Mouse (Mus musculus) heart, embryonic 14.5 days (tissue): ENCODE results near the gene Trak1. TPM values are rescaled to one million over a fixed set of nuclear protein-coding genes. Genes with fewer than 3 reads are reported as not detected.
A peak's percentile ranks its signal among the peaks of the same experiment; 100 is the strongest.

Experiments used
- ATAC-seq: fragments of 200-750 bp; cut with Nextera tagmentation; 2 replicates; pipeline ENCODE4 v1.8.0; 2017; ENCODE audit warnings: low read depth, moderate TSS enrichment; ENCODE audit not compliant: insufficient number of reproducible peaks, insufficient read depth, low FRiP score
- H3K27ac ChIP-seq, 2 experiments: fragments of 200-500 bp in 1 of 2; fragments of 300-500 bp in 1 of 2; sonication (generic) in 1 of 2; replicated peaks in 1 of 2; 2 replicates each; pipeline ENCODE4 v1.5.1; 2012 to 2014; ENCODE audit warnings: low read depth in 2 of 2, low read length in 2 of 2, control low read depth in 1 of 2, mild to moderate bottlenecking in 1 of 2, mixed read lengths in 1 of 2; ENCODE audit not compliant: control insufficient read depth in 1 of 2, insufficient read depth in 1 of 2
- H3K27me3 ChIP-seq: fragments of 300-500 bp; sonication (generic); 2 replicates; pipeline ENCODE4 v1.6.1; 2014; ENCODE audit warnings: mild to moderate bottlenecking, low read length, control low read depth; ENCODE audit not compliant: control insufficient read depth, insufficient read depth
- H3K36me3 ChIP-seq: fragments of 300-500 bp; sonication (generic); 2 replicates; pipeline ENCODE4 v1.6.1; 2014; ENCODE audit warnings: mild to moderate bottlenecking, control low read depth, low read length, mixed read lengths; ENCODE audit not compliant: control insufficient read depth, insufficient read depth
- H3K4me1 ChIP-seq, 2 experiments: fragments of 200-500 bp in 1 of 2; fragments of 300-500 bp in 1 of 2; sonication (generic) in 1 of 2; 2 replicates each; pipeline ENCODE4 v1.6.1; 2012 to 2014; ENCODE audit warnings: low read length in 2 of 2, control low read depth in 1 of 2, mixed read lengths in 1 of 2; ENCODE audit not compliant: control insufficient read depth in 2 of 2, insufficient read depth in 2 of 2
- H3K4me2 ChIP-seq: fragments of 300-500 bp; sonication (generic); 2 replicates; pipeline ENCODE4 v1.6.1; 2014; ENCODE audit warnings: mild to moderate bottlenecking, low read length
- H3K4me3 ChIP-seq, 2 experiments: fragments of 200-500 bp in 1 of 2; fragments of 300-500 bp in 1 of 2; sonication (generic) in 1 of 2; 2 replicates each; pipeline ENCODE4 v1.5.1; 2012 to 2014; ENCODE audit warnings: low read length in 2 of 2, mild to moderate bottlenecking in 2 of 2, control low read depth in 1 of 2, low read depth in 1 of 2, moderate library complexity in 1 of 2; ENCODE audit not compliant: control insufficient read depth in 1 of 2, insufficient read depth in 1 of 2
- H3K9ac ChIP-seq: fragments of 300-500 bp; sonication (generic); 2 replicates; pipeline ENCODE4 v1.6.1; 2014; ENCODE audit warnings: mild to moderate bottlenecking, low read length
- H3K9me3 ChIP-seq: fragments of 300-500 bp; sonication (generic); 2 replicates; pipeline ENCODE4 v1.6.1; 2016; ENCODE audit warnings: low read length, control low read depth; ENCODE audit not compliant: control insufficient read depth
- WGBS: fragments of 180-500 bp; shearing (Covaris S2); extraction: QIAGEN DNeasy Blood & Tissue Kit; methylation state at CpG from one replicate; pipeline ENCODE4 v1.1.7; 2014; 5-methylcytosine and 5-hydroxymethylcytosine counted together
- polyA plus RNA-seq: library from polyadenylated mRNA; unstranded; fragments of >200 nt; fragmentation: Nextera tagmentation; extraction: Ambion mirVana; gene quantifications from 2 replicates; pipeline ENCODE4 v1.2.1, GENCODE M21; 2014

The Trak1 gene
- polyA plus RNA-seq, 1 experiment from 2014 or later = 41.3 TPM

DNA sequence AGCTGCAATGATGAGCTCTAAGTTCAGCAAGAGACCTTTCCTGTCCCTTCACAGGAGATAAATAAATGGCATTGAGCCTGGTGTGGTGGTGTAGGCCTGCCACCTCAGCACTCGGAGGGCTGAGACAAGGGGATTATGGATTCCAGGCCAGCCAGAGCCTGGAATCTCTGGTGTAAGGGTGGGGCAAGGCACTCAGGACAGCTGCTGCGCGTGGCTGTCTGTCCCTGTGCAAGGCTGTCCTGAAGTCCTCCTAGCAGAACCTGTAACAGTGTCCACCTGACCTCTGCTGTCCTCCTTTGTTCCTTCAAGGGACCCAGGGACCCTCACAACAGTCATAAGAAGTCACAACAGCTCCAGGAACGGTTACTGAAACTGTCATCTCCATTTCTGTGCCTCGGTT, 59.8 kb downstream of the Trak1 start:
- ATAC-seq = no peak
- 62% methylated on average over 5 of the region's 5 CpGs for WGBS
- no peak overlapping the region for H3K9ac ChIP-seq
- no peak overlapping the region for H3K4me2 ChIP-seq
- peaks cover 57 to 76% of the 10 kb centered on the region in 2 experiments for H3K4me1 ChIP-seq
- H3K9me3 ChIP-seq = no peaks in the 10 kb centered on the region
- H3K27ac ChIP-seq = peak overlapping the region in 1 of 2 experiments; percentile 78; a peak in 1 of 4 replicates
- no peak overlapping the region for H3K4me3 ChIP-seq
- H3K27me3 ChIP-seq = no peaks in the 10 kb centered on the region
- H3K36me3 ChIP-seq = no peaks in the 10 kb centered on the region

DNA sequence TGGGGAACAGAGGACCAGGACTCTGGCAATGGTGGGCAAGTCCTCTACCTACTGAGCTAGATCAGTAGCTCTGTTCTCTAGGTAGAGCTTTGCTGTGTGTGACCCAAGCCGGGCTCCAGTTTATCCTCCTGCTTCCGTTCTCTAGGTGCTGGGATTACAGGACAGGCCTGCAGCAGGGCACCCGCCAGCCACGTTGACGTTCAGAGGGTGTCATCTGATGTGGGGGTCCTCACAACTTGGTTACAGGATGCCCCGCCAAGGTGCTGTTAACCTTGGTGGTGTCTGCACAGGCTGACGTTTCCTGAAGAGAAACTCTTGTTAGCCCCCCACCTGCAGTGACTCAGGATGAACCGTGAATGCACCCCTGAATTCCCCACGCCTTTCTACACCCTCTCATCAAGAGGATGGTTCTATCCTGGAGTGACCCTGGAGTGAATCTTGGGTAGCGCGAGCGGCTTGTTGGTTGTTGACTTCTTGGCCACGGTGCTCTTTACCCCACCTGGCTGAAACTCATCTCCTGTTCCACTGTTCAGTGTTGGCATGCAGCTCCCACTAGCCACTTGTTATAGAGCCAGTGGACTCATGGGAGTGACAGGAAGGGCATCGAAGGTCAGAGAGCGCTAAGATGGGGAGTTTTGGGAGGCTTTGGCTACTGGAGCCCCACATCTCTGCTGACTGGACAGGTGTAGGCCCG, 60.4 kb downstream of the Trak1 start:
- no peak for ATAC-seq
- Histone ChIP-seq H3K4me1 (peaks cover 52 to 69% of the 10 kb centered on the region in 2 experiments), H3K27ac (peak overlapping the region; percentile 41 to 78), H3K4me3 (no peak overlapping the region), H3K9ac (peak overlapping the region; percentile 57; the same call in 1 of the 2 replicates), H3K27me3 (no peaks in the 10 kb centered on the region), H3K9me3 (no peaks in the 10 kb centered on the region), H3K4me2 (no peak overlapping the region), H3K36me3 (no peaks in the 10 kb centered on the region)
- WGBS = 82% methylated on average over 16 of the region's 16 CpGs

DNA sequence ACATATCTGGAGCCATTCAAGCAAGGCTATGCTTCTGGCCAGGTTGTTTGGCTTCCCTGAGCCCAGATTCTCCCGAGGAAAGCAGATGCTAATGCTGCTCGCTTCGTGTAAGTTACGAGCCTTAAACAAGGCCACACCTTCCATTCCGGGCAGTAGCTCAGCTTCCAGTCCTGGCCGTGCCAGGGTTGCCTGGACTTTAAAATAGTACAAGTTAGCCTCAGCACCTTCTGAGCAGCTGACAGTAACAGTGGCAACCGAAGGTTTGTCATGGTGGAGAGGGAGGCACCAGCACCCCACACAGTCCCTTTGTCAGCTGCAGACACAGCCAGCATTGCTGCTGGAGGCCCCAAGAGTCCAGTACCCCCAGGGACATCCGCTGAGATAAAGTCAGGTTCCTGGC, 61.1 kb downstream of the Trak1 start:
- Histone ChIP-seq H3K4me2 (peak overlapping the region; percentile 23; the same call in 1 of the 2 replicates), H3K9me3 (no peaks in the 10 kb centered on the region), H3K4me1 (peaks cover 49 to 66% of the 10 kb centered on the region in 2 experiments), H3K9ac (peak overlapping the region; percentile 57), H3K36me3 (no peaks in the 10 kb centered on the region), H3K27me3 (no peaks in the 10 kb centered on the region), H3K27ac (peak overlapping the region; percentile 41 to 78), H3K4me3 (no peak overlapping the region)
- no peak for ATAC-seq
- 21% methylated on average over 8 of the region's 8 CpGs for WGBS

DNA sequence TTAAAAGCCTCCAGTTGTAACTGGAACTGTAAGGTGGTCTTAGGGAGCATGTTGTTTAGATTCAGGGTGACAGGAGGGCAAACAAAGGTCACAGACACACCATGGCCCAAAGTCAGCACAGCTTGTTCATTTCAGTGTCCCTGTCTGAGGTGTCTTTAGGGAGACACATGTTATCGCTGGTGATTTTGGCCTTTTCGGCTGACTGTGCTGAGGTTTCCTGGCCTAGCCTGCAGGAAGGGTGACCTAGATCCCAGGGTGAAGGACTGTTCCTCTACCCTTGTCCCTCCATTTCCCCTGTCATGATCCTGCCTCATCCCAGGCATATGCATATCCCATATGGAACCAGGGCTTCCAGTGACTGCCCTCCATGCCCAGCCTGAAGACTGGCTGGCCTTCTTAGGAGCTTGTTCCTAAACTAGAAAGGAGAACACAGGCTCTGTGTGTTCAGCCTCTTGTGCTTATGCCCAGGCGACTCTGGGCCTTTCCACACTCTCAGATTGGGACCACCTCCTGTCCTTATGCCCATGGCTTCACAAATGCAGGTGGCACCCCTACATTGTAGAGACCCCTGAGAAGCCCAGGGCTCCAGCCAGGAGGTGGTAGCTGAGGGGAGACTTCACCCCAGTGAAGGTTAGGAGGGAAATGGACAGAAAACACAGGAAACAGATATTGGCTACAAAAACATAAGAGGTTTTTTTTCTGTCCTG, 62.1 kb downstream of the Trak1 start:
- Histone ChIP-seq H3K4me3 (no peak overlapping the region), H3K36me3 (peaks cover 7% of the 10 kb centered on the region), H3K27me3 (no peaks in the 10 kb centered on the region), H3K9me3 (no peaks in the 10 kb centered on the region), H3K4me1 (peaks cover 49 to 66% of the 10 kb centered on the region in 2 experiments), H3K4me2 (no peak overlapping the region), H3K9ac (peak overlapping the region; percentile 54), H3K27ac (peak overlapping the region; percentile 25 to 77; a peak in 3 of 4 replicates)
- no peak for ATAC-seq
- WGBS = 50% methylated on average over 3 of the region's 3 CpGs

DNA sequence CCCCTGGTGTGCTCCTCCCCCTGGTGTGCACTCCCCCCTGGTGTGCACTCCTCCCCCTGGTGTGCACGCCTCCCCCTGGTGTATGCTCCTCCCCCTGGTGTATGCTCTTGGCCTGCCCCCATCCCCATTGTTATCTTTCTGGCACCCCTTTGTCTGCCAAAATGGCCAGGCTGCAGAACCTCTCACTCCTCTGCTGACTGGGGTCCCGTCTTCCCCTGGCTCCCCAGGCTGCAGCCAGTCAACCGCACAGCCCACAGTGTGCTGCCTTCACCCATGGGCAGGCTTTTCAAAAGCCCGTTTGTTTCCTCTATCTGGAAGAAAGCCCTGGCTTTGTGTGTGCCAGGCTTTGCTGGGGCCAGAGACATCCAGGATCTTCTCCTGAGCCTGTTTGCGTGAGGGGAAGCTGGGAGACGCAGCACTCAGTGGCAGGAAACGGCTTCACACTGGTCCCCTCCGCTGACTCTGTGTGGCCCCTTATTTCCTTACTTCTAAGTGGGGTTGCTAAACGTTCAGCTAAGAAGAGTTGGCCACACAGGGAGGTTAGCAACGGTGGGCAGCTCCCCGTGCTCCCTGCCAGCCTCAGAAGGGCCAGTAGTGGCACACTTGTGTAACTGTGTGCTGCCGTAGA, 63.1 kb downstream of the Trak1 start:
- H3K9me3 ChIP-seq = no peaks in the 10 kb centered on the region
- H3K9ac ChIP-seq = peak overlapping the region; percentile 41; the same call in 1 of the 2 replicates
- no peaks in the 10 kb centered on the region for H3K27me3 ChIP-seq
- peaks cover 43 to 57% of the 10 kb centered on the region in 2 experiments for H3K4me1 ChIP-seq
- peaks cover 17% of the 10 kb centered on the region for H3K36me3 ChIP-seq
- peak; percentile 24; the same call in 1 of the 2 replicates for ATAC-seq
- peak overlapping the region; percentile 23; the same call in 1 of the 2 replicates for H3K4me2 ChIP-seq
- peak overlapping the region; percentile 77 to 81 for H3K27ac ChIP-seq
- 28% methylated on average over 11 of the region's 12 CpGs for WGBS
- H3K4me3 ChIP-seq = no peak overlapping the region

DNA sequence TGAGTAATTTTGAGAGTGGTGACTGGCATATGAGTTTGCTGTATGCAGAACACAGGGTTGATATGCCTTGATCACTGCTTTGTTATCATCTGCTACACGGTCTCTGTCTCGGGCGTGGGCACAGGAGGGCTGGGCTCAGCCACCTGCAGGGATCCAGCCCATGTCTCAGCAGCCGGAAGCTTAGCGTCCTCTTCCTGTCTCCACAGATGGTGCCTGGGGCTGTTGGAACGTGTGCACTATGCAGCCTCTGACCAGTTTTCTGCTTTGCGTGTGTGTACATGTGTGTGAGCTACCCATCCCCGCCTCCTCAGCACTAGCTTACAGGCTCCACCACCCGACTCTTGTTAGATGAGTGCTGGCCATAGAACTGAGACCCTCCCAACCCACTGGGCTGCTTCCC, 63.7 kb downstream of the Trak1 start:
- ATAC-seq = no peak
- 63% methylated on average over 9 of the region's 9 CpGs for WGBS
- peaks cover 37 to 51% of the 10 kb centered on the region in 2 experiments for H3K4me1 ChIP-seq
- H3K9ac ChIP-seq = peak overlapping the region; percentile 41; the same call in 1 of the 2 replicates
- H3K27me3 ChIP-seq = no peaks in the 10 kb centered on the region
- H3K9me3 ChIP-seq = no peaks in the 10 kb centered on the region
- H3K27ac ChIP-seq = peak overlapping the region; percentile 77 to 81
- H3K4me2 ChIP-seq = peak overlapping the region; percentile 23; the same call in 1 of the 2 replicates
- H3K36me3 ChIP-seq = peaks cover 23% of the 10 kb centered on the region
- no peak overlapping the region for H3K4me3 ChIP-seq

DNA sequence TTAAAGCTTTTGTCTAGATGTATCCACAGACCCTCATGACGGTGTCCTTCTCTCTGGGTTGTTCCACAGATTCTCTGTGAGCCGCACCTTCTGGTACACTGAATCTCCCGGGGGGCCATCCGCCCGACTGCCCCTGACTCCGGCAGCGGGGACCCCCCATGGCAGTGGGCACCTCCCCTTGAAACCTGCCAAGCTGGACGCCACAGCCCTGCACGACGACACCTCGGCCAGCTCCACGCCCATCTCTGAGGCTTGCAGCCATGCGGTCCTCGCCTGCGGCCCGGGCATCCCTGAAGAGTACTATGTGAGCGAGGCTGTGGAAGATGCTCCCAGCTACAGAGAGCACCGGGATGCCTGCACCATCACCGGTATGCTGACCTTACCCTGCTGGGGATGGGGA, 66.6 kb downstream of the Trak1 start:
- ATAC-seq = no peak
- Histone ChIP-seq H3K27me3 (no peaks in the 10 kb centered on the region), H3K36me3 (peaks cover 32% of the 10 kb centered on the region), H3K9me3 (no peaks in the 10 kb centered on the region), H3K4me1 (peaks cover 21 to 35% of the 10 kb centered on the region in 2 experiments), H3K9ac (no peak overlapping the region), H3K4me3 (no peak overlapping the region), H3K27ac (no peak overlapping the region), H3K4me2 (no peak overlapping the region)
- WGBS = 83% methylated on average over 19 of the region's 19 CpGs
